Comparison of ENCODE assay signal across 8 mouse cellular contexts in genomic region chr16:38558221-38558748, GRCm38 (mm10). TPM values are rescaled to one million over a fixed set of nuclear protein-coding genes. Genes with fewer than 3 reads are reported as not detected.
DNase-seq lines count a peak whose midpoint lies in the region; ATAC-seq and TF ChIP-seq lines count a peak whose summit lies in the region.

Gene Tmem39a (plus strand): TSS chr16:38558698.

- TF ChIP-seq POLR2A in lung, adult 2 months (IDR thresholded peaks at IDR 0.05; ENCODE audit: borderline replicate concordance, extremely low read depth, low read depth, low read length) = no peak

- no peak within 1 kb of the TSS for H3K9ac ChIP-seq in midbrain, embryonic 16.5 days (ENCODE audit: low read depth, low read length)

- no peak for DNase-seq in lung, adult 2 months
- no peak for DNase-seq in lung, postnatal 4 days
- DNase-seq in heart, adult 8-10 months (ENCODE audit: low spot score) = no peak
- DNase-seq in layer of hippocampus, postnatal 25 days (ENCODE audit: extremely low spot score in 1 of 2, low spot score in 1 of 2) = no peak
- no peak for DNase-seq in kidney, postnatal 36 days
- no peak for DNase-seq in cerebellum, adult 9-11 months

- H3K9me3 ChIP-seq in midbrain, embryonic 16.5 days (replicated peaks; ENCODE audit: control insufficient read depth, low read length, poor library complexity, severe bottlenecking) = no peaks in the 10 kb centered on the region

- no peak for TF ChIP-seq CTCF in lung, adult 2 months (IDR thresholded peaks at IDR 0.05; ENCODE audit: insufficient read depth, low read length)

- H3K27me3 ChIP-seq in midbrain, embryonic 16.5 days (ENCODE audit: control insufficient read depth, insufficient read depth, low read depth, low read length) = peaks cover 6% of the 10 kb centered on the region

- 86% methylated on average over 3 of the region's 3 CpGs for WGBS in lung, adult 2 months
- WGBS in midbrain, embryonic 16.5 days = 89% methylated on average over 3 of the region's 3 CpGs

- no peaks in the 10 kb centered on the region; the same call in 1 of the 2 replicates for H3K4me1 ChIP-seq in lung, adult 2 months (ENCODE audit: control insufficient read depth, insufficient read depth, low read length)
- peaks cover under 1% of the 10 kb centered on the region for H3K4me1 ChIP-seq in midbrain, embryonic 16.5 days (ENCODE audit: control insufficient read depth, insufficient read depth, low read length)

- no peak within 1 kb of the TSS for H3K4me3 ChIP-seq in lung, adult 2 months (replicated peaks; ENCODE audit: extremely low read depth, low read depth, low read length)
- H3K4me3 ChIP-seq in midbrain, embryonic 16.5 days (ENCODE audit: low read depth, low read length) = no peak within 1 kb of the TSS

- no peak for ATAC-seq in common myeloid progenitor, adult 5-6 weeks (replicated peaks; ENCODE audit: low read depth, poor library complexity, severe bottlenecking)
- no peak for ATAC-seq in midbrain, embryonic 16.5 days

- H3K4me2 ChIP-seq in midbrain, embryonic 16.5 days (ENCODE audit: low read length) = no peak within 1 kb of the TSS

- H3K27ac ChIP-seq in midbrain, embryonic 16.5 days (ENCODE audit: low read length) = no peak within 1 kb of the TSS

- no peaks in the 10 kb centered on the region for H3K36me3 ChIP-seq in midbrain, embryonic 16.5 days (ENCODE audit: control insufficient read depth, insufficient read depth, low read length)

RNA-seq across cellular contexts. Expression of gene Tmem39a, which starts in this region (rescaled TPM):
- polyA plus RNA-seq in lung, adult 2 months (2012; rRNA removed) = 50.1 and 73.2 TPM in 2 replicates
- 30.0 and 76.3 TPM in 2 replicates for total RNA-seq in common myeloid progenitor, adult 5-6 weeks (2017)
- 10 to 100 TPM; 16.0 to 23.6 (median 17.4) TPM for total RNA-seq in heart, adult 8-10 months (2022)
- 10 to 100 TPM; 16.9 to 23.5 TPM for total RNA-seq in layer of hippocampus, postnatal 25 days (2021)
- polyA plus RNA-seq in midbrain, embryonic 16.5 days (2015; fragmentation: Nextera tagmentation; extraction: Ambion mirVana) = 32.0 and 33.8 TPM in 2 replicates
